Mouse (Mus musculus): ENCODE measurements at regions not wholly inside any gene's neighbourhood (a gene's known extent, or its start where the extent isn't known, plus 50 kb on each side); places are given as distances from the start of the nearest gene placed in this dataset.

GRCm38 (mm10) chr4:124416266-124416665 is 194.3 kb downstream of the 3100002H09Rik start:
- TF ChIP-seq CTCF (IDR thresholded peaks at IDR 0.05; ENCODE audit: control insufficient read depth, insufficient read depth, insufficient replicate concordance, low read depth, low read length): no peak
- no peak for TF ChIP-seq POLR2A (IDR thresholded peaks at IDR 0.05; ENCODE audit: control insufficient read depth, low read depth, low read length)

Data from testis, adult 2 months (tissue).